Mouse (Mus musculus): ENCODE measurements around the gene Phf21a.
"Not testable (repeated sequence)": the region's sequence is repeated elsewhere in the genome, so short reads cannot be mapped to it uniquely, and the experiment has no call there.

Phf21a gene

GRCm38 (mm10) chr2:92082196-92082595 lies 10.7 kb upstream of the Phf21a start:
- DNase-seq (ENCODE audit: low spot score): no peak

- no peak for DNase-seq (ENCODE audit: low spot score)
Measured at GRCm38 (mm10) chr2:92085721-92086120, 7.2 kb upstream of the Phf21a start.

- DNase-seq (ENCODE audit: low spot score): no peak
Measured at GRCm38 (mm10) chr2:92087065-92087464, 5.9 kb upstream of the Phf21a start.

- no peak for DNase-seq (ENCODE audit: low spot score)
Measured at GRCm38 (mm10) chr2:92089782-92090181, 3.1 kb upstream of the Phf21a start.

GRCm38 (mm10) chr2:92093503-92093902 lies 586 bp downstream of the Phf21a start:
- not testable (repeated sequence) for DNase-seq (ENCODE audit: low spot score)

- no peak for DNase-seq (ENCODE audit: low spot score)
Measured at GRCm38 (mm10) chr2:92094078-92094477, 1.2 kb downstream of the Phf21a start.

- DNase-seq (ENCODE audit: low spot score): no peak
Measured at GRCm38 (mm10) chr2:92100768-92101167, 7.9 kb downstream of the Phf21a start.

- DNase-seq (ENCODE audit: low spot score): no peak
Measured at GRCm38 (mm10) chr2:92124523-92124922, 31.6 kb downstream of the Phf21a start.

- DNase-seq (ENCODE audit: low spot score): no peak
Measured at GRCm38 (mm10) chr2:92125330-92125729, 32.4 kb downstream of the Phf21a start.

- DNase-seq (ENCODE audit: low spot score): no peak
Measured at GRCm38 (mm10) chr2:92130071-92130470, 37.2 kb downstream of the Phf21a start.

- no peak for DNase-seq (ENCODE audit: low spot score)
Measured at GRCm38 (mm10) chr2:92138736-92139135, 45.8 kb downstream of the Phf21a start.

GRCm38 (mm10) chr2:92139365-92139764 lies 46.4 kb downstream of the Phf21a start:
- no peak for DNase-seq (ENCODE audit: low spot score)

GRCm38 (mm10) chr2:92140383-92140782 lies 47.5 kb downstream of the Phf21a start:
- peak; percentile 14 for DNase-seq (ENCODE audit: low spot score)

GRCm38 (mm10) chr2:92141073-92141472 lies 48.2 kb downstream of the Phf21a start:
- DNase-seq (ENCODE audit: low spot score): peak; percentile 61

- DNase-seq (ENCODE audit: low spot score): no peak
Measured at GRCm38 (mm10) chr2:92143932-92144331, 51.0 kb downstream of the Phf21a start.

- DNase-seq (ENCODE audit: low spot score): not testable (repeated sequence)
Measured at GRCm38 (mm10) chr2:92147925-92148750, 55.2 kb downstream of the Phf21a start.

GRCm38 (mm10) chr2:92164291-92164690 lies 71.4 kb downstream of the Phf21a start:
- DNase-seq (ENCODE audit: low spot score): no peak

GRCm38 (mm10) chr2:92166950-92167349 lies 74.0 kb downstream of the Phf21a start:
- no peak for DNase-seq (ENCODE audit: low spot score)

- no peak for DNase-seq (ENCODE audit: low spot score)
Measured at GRCm38 (mm10) chr2:92171046-92171643, 78.2 kb downstream of the Phf21a start.

GRCm38 (mm10) chr2:92172300-92172699 lies 79.4 kb downstream of the Phf21a start:
- DNase-seq (ENCODE audit: low spot score): no peak

GRCm38 (mm10) chr2:92173186-92173585 lies 80.3 kb downstream of the Phf21a start:
- no peak for DNase-seq (ENCODE audit: low spot score)

GRCm38 (mm10) chr2:92174265-92174664 lies 81.3 kb downstream of the Phf21a start:
- peak; percentile 24 for DNase-seq (ENCODE audit: low spot score)

- DNase-seq (ENCODE audit: low spot score): no peak
Measured at GRCm38 (mm10) chr2:92175002-92175401, 82.1 kb downstream of the Phf21a start.

- DNase-seq (ENCODE audit: low spot score): no peak
Measured at GRCm38 (mm10) chr2:92176292-92176691, 83.4 kb downstream of the Phf21a start.

All from embryo, embryonic 10 days (tissue).